Mouse (Mus musculus) heart, adult 2 months (tissue): Measurements from ENCODE around the gene Uba3.

Source experiments
- CTCF ChIP-seq: fragments of 200-600 bp; IDR thresholded peaks from 2 replicates; pipeline ENCODE4 v1.8.1; 2022; ENCODE audit warnings: antibody characterized with exemption, mild to moderate bottlenecking, moderate library complexity
- EP300 ChIP-seq: fragments of 200-500 bp; IDR thresholded peaks from 2 replicates; pipeline ENCODE4 v1.6.1; 2011; ENCODE audit warnings: low read depth, low read length, control low read depth; ENCODE audit not compliant: insufficient read depth
- POLR2A ChIP-seq: fragments of 200-500 bp; IDR thresholded peaks from 2 replicates; pipeline ENCODE4 v1.6.1; 2011; ENCODE audit warnings: mild to moderate bottlenecking, low read depth, low read length, control low read depth; ENCODE audit not compliant: insufficient read depth

DNA sequence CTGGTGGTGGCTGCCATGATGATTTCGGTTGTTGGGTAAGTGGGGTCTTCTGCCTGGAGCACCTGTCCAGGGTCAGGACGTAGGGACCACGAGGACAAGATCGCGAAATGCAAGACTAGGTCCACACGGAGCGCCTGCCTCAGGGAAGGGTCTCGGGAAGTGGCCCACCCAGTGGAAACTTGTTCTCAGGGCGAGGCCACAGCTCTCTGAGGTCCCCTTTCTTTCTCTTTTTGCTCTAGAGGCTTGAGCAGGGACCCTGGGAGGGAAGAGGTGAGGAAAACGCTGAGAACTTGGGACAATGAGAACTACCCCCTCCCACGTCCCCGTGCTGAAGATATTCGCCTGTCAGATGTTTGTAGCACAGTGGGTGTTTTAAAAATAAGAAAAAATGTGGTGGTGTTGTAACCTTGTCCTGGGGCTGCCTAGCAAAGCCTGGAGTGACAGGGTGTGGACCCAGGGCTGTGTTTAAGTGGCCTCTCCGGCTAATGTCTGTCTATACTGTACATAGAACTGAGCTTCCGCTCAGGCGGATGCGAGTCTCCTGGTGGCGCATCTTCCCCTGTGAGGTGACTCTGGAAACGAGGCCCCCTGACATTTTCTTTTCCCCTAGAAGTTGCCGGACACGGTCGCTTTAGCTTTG, 5.6 kb upstream of the Uba3 start:
- TF ChIP-seq CTCF: 0 out of 2 replicates have a peak, but pooled peaks have one; percentile 13
- TF ChIP-seq POLR2A: no peak
- no peak for TF ChIP-seq EP300
